Mouse (Mus musculus): ENCODE results near the gene Zfp536. TPM values are rescaled to one million over a fixed set of nuclear protein-coding genes. Genes with fewer than 3 reads are reported as not detected.

Gene Zfp536
- polyA plus RNA-seq, 1 experiment: 0.49 TPM

DNA sequence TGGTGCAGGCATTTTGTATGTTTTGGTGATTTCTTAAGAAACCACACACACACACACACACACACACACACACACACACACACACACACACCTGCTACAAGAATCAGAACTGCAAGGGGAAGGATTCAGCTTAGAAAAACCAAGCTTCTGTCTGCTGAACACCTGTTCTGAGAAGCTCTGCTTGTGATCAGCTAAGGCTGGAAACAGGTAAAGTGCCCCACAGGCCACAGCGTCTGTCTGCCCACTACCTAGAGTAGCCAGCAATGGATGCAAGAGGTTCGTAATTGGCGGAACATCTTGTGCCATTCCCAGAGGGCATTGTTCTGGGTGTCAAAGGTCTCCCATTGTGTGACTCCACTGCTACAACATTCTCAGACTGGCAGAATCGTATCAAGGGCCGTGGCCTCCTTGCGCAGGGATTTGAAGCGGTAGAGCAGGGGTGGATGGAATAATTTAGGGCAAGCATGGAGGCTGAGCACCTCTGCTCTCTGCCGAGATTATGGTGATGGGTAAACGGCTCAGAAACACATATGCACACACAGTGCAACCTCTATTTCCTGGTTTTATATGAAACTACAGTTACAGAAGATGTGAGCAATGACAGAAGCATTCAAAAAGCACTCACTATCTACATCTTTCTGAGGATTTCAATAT lies 170.4 kb downstream of the Zfp536 start:
- DNase-seq: no peak
- H3K27me3 ChIP-seq (ENCODE audit: control insufficient read depth, insufficient read depth, low read length): no peaks in the 10 kb centered on the region
- H3K36me3 ChIP-seq (ENCODE audit: control insufficient read depth, insufficient read depth, low read length): no peaks in the 10 kb centered on the region
- 87% methylated on average over 9 of the region's 9 CpGs for WGBS
- no peaks in the 10 kb centered on the region for H3K4me1 ChIP-seq (replicated peaks; ENCODE audit: control insufficient read depth, insufficient read depth, low read length)
- H3K27ac ChIP-seq (ENCODE audit: control insufficient read depth, insufficient read depth, low read length): no peak overlapping the region
- H3K4me3 ChIP-seq (ENCODE audit: control insufficient read depth, insufficient read depth, low read length): no peak overlapping the region
- TF ChIP-seq POLR2A (IDR thresholded peaks at IDR 0.05; ENCODE audit: control insufficient read depth, extremely low read depth, insufficient read depth, low read length, poor library complexity) (no peak), CTCF (IDR thresholded peaks at IDR 0.05; ENCODE audit: borderline replicate concordance, control insufficient read depth, extremely low read depth, insufficient read depth, low read length, poor library complexity) (no peak)

DNA sequence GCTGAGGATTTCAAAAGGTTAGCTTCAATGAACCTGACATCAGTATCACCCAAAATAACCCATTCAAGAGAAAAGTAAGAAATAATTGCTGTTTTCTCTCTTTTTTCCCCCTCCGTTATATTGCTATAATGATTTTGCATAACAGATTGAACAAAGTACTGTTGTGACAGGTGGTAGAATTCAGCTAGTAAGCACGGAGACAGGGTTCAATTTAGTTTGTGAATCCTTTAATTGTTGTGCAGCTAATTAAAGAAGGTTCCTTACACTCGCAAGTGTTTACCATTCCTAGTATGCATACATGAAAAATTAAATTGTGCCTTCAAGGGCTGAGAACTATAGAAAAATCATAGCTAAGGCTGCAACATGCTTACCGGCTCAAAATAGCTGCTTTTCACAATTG lies 173.1 kb downstream of the Zfp536 start:
- Histone ChIP-seq H3K27ac (ENCODE audit: control insufficient read depth, insufficient read depth, low read length) (no peak overlapping the region), H3K4me3 (ENCODE audit: control insufficient read depth, insufficient read depth, low read length) (no peak overlapping the region), H3K27me3 (ENCODE audit: control insufficient read depth, insufficient read depth, low read length) (no peaks in the 10 kb centered on the region), H3K36me3 (ENCODE audit: control insufficient read depth, insufficient read depth, low read length) (no peaks in the 10 kb centered on the region), H3K4me1 (replicated peaks; ENCODE audit: control insufficient read depth, insufficient read depth, low read length) (no peaks in the 10 kb centered on the region)
- no peak for DNase-seq
- no peak for TF ChIP-seq POLR2A (IDR thresholded peaks at IDR 0.05; ENCODE audit: control insufficient read depth, extremely low read depth, insufficient read depth, low read length, poor library complexity)
- TF ChIP-seq CTCF (IDR thresholded peaks at IDR 0.05; ENCODE audit: borderline replicate concordance, control insufficient read depth, extremely low read depth, insufficient read depth, low read length, poor library complexity): no peak
- WGBS: 89% methylated on average over 4 of the region's 4 CpGs

DNA sequence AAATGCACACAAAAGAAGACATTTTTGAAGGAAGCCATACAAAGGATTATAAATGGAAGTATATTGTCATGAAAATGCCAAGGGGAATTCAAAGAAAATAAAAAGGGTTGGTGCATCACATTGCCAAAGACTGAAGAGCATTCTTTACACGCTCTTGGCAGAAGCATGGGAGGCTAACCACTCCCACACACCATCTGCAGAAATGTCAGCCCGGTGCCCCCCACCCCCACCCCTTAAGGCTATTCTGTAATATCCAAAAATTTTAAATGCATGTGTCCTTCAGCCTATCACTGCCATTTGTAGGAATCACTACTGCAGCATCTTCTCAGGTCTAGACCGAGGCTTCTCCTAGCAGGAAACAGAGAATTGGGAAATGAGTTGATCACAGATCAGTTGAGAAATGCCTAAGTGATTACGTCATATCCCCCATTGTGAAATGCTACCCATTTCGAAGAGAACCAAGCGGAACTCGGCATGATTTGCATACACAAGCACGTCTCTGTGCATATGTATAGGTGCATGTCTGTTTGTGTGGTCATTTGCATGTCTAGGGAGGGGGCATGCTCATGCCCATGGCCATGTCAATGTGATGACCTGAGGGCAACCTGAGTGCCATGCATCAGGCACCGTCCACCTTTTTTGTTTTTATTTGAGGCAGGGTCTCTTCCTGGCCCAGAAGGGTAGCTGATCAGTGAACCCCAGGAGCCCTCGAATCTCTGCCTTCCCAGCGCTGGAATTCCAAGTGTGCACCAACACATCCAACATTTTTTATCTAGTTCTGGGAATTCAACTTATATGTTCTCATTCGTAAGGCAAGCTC lies 179.0 kb downstream of the Zfp536 start:
- no peaks in the 10 kb centered on the region for H3K27me3 ChIP-seq (ENCODE audit: control insufficient read depth, insufficient read depth, low read length)
- H3K4me3 ChIP-seq (ENCODE audit: control insufficient read depth, insufficient read depth, low read length): no peak overlapping the region
- H3K27ac ChIP-seq (ENCODE audit: control insufficient read depth, insufficient read depth, low read length): no peak overlapping the region
- H3K4me1 ChIP-seq (replicated peaks; ENCODE audit: control insufficient read depth, insufficient read depth, low read length): no peaks in the 10 kb centered on the region
- no peaks in the 10 kb centered on the region for H3K36me3 ChIP-seq (ENCODE audit: control insufficient read depth, insufficient read depth, low read length)
- no peak for DNase-seq
- 75% methylated on average over 12 of the region's 12 CpGs for WGBS
- TF ChIP-seq CTCF (IDR thresholded peaks at IDR 0.05; ENCODE audit: borderline replicate concordance, control insufficient read depth, extremely low read depth, insufficient read depth, low read length, poor library complexity) (no peak), POLR2A (IDR thresholded peaks at IDR 0.05; ENCODE audit: control insufficient read depth, extremely low read depth, insufficient read depth, low read length, poor library complexity) (no peak)

DNA sequence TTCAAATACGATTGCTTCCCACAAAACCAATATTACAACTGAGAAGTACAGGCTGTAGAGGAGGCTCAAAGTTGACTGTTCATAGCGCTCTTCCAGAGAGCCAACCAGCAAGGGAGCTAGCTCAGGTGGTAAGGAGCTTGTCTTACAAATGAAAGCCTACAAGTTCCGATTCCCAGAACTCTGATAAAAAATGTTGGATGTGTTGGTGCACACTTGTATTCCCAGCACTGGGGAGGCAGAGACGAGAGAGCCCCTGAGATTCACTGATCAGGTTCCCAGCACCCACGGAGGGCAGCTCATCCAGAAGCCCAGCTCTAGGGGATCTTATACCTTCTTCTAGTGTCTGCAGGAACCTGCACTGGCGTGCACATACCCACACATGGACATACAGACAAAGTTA lies 179.9 kb downstream of the Zfp536 start:
- Histone ChIP-seq H3K27ac (ENCODE audit: control insufficient read depth, insufficient read depth, low read length) (no peak overlapping the region), H3K27me3 (ENCODE audit: control insufficient read depth, insufficient read depth, low read length) (no peaks in the 10 kb centered on the region), H3K36me3 (ENCODE audit: control insufficient read depth, insufficient read depth, low read length) (no peaks in the 10 kb centered on the region), H3K4me3 (ENCODE audit: control insufficient read depth, insufficient read depth, low read length) (no peak overlapping the region), H3K4me1 (replicated peaks; ENCODE audit: control insufficient read depth, insufficient read depth, low read length) (no peaks in the 10 kb centered on the region)
- TF ChIP-seq POLR2A (IDR thresholded peaks at IDR 0.05; ENCODE audit: control insufficient read depth, extremely low read depth, insufficient read depth, low read length, poor library complexity) (no peak), CTCF (IDR thresholded peaks at IDR 0.05; ENCODE audit: borderline replicate concordance, control insufficient read depth, extremely low read depth, insufficient read depth, low read length, poor library complexity) (no peak)
- no peak for DNase-seq
- WGBS: 93% methylated on average over 6 of the region's 6 CpGs

DNA sequence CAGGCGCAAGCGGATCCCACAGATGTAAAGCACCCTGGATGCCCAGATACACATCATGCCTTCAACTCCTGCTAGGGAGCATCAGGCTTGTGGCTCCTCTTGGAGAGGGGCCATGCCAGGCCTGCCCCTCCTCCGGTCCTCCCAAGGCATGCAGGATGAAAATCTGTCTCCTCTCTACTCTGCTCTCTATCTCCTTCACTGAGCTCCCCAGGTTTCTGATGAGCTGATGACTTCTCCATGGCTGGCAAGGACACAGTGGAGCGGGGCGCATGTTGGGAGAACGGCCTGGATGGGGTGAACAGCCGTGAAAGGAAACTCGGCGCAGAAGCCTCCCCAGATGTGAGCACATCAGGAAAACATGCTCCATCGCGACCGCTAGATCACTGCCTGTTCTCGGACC lies 186.7 kb downstream of the Zfp536 start:
- 96% methylated on average over 13 of the region's 13 CpGs for WGBS
- Histone ChIP-seq H3K36me3 (ENCODE audit: control insufficient read depth, insufficient read depth, low read length) (no peaks in the 10 kb centered on the region), H3K4me3 (ENCODE audit: control insufficient read depth, insufficient read depth, low read length) (no peak overlapping the region), H3K27me3 (ENCODE audit: control insufficient read depth, insufficient read depth, low read length) (no peaks in the 10 kb centered on the region), H3K4me1 (replicated peaks; ENCODE audit: control insufficient read depth, insufficient read depth, low read length) (no peaks in the 10 kb centered on the region), H3K27ac (ENCODE audit: control insufficient read depth, insufficient read depth, low read length) (no peak overlapping the region)
- DNase-seq: no peak
- TF ChIP-seq POLR2A (IDR thresholded peaks at IDR 0.05; ENCODE audit: control insufficient read depth, extremely low read depth, insufficient read depth, low read length, poor library complexity) (no peak), CTCF (IDR thresholded peaks at IDR 0.05; ENCODE audit: borderline replicate concordance, control insufficient read depth, extremely low read depth, insufficient read depth, low read length, poor library complexity) (no peak)

DNA sequence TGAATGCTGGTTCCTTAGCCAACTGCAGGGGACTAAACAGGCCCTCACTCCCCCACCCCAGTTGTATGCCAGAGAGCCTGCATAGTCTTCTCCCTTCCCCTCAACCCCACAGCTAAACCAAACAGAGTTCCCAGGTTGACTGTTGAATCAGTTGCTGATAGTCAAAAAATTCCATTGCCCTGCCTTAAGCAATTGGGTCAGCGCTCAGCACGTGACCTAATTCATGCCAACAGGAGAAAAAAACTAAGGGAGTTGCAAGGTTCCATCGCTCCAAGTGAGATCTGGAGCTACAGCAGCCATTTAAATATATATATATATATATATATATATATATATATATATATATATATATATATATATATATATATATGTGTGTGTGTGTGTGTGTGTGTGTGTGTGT lies 192.2 kb downstream of the Zfp536 start:
- Histone ChIP-seq H3K4me3 (ENCODE audit: control insufficient read depth, insufficient read depth, low read length) (no peak overlapping the region), H3K27ac (ENCODE audit: control insufficient read depth, insufficient read depth, low read length) (no peak overlapping the region), H3K4me1 (replicated peaks; ENCODE audit: control insufficient read depth, insufficient read depth, low read length) (no peaks in the 10 kb centered on the region), H3K36me3 (ENCODE audit: control insufficient read depth, insufficient read depth, low read length) (no peaks in the 10 kb centered on the region), H3K27me3 (ENCODE audit: control insufficient read depth, insufficient read depth, low read length) (no peaks in the 10 kb centered on the region)
- DNase-seq: no peak
- TF ChIP-seq POLR2A (IDR thresholded peaks at IDR 0.05; ENCODE audit: control insufficient read depth, extremely low read depth, insufficient read depth, low read length, poor library complexity) (no peak), CTCF (IDR thresholded peaks at IDR 0.05; ENCODE audit: borderline replicate concordance, control insufficient read depth, extremely low read depth, insufficient read depth, low read length, poor library complexity) (no peak)
- WGBS: 98% methylated on average over 3 of the region's 3 CpGs

Measured in thymus, adult 2 months (tissue).